Mouse (Mus musculus) megakaryocyte, embryonic 14.5 days (primary cell): ENCODE results near the gene Papss2.
"Not testable (repeated sequence)": the region's sequence is repeated elsewhere in the genome, so short reads cannot be mapped to it uniquely, and the experiment has no call there.

Experiments used
- FLI1 ChIP-seq: IDR thresholded peaks from 2 replicates; pipeline ENCODE4 v1.6.1; 2012; ENCODE audit warnings: low read length, inconsistent platforms, mixed read lengths
- GATA1 ChIP-seq: IDR thresholded peaks from 3 replicates; pipeline ENCODE4 v1.6.1; 2012; ENCODE audit warnings: mixed read lengths, low read length, inconsistent platforms, borderline replicate concordance

DNA sequence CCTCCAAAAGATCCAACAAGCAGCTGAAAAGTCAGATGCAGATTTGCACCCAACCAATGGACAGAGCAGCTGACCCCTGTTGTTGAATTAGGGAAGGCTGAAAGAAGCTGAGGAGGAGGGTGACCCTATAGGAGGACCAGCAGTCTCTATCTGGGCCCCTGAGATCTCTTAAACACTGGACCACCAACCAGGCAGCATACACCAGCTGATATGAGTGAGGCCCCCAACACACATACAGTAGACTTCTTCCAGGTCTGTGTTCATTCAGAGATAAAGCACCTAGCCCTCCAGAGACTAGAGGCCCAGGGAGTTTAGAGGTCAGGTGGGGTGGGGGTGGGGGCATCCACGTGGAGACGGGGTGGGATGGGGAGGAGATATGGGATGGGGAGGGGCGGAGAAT is 92.6 kb downstream of the Papss2 start:
- TF ChIP-seq FLI1, GATA1: not testable (repeated sequence)
